Mouse (Mus musculus): ENCODE data around the gene Kifc3.

DNA sequence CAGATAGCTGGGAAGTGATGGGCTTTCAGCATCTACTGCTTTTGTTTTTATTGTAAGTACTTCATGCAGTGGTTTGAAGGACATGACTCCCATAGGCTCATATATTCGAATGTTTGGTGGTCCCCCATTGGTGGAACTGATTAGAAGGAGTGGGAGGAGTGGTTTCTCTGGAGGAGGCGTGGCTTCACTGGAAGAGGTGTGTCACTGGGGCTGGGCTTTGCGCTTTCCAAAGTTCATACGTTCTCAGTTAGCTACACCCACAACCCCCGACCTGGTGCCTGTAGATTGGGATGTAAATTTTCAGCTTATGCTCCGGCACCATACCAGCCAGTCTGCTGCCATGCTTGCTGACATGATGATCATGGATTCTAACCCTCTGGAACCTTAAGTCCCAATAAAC, 148.2 kb downstream of the Kifc3 start:
- TF ChIP-seq POLR2A (IDR thresholded peaks at IDR 0.05; ENCODE audit: borderline replicate concordance, extremely low read depth, insufficient read depth, insufficient read length, poor library complexity, severe bottlenecking) (no peak), CTCF (IDR thresholded peaks at IDR 0.05; ENCODE audit: borderline replicate concordance, extremely low read depth, insufficient read depth, insufficient read length) (no peak)
